Mouse (Mus musculus) lung, postnatal 0 days (tissue): ENCODE results near the gene Pnpla7.

Experiments
- CTCF ChIP-seq: IDR thresholded peaks from 2 replicates; pipeline ENCODE4 v1.5.1; 2016; ENCODE audit warnings: antibody characterized with exemption, mild to moderate bottlenecking
- EP300 ChIP-seq: IDR thresholded peaks from 2 replicates; pipeline ENCODE4 v1.6.1; 2016; ENCODE audit warnings: antibody characterized with exemption, mild to moderate bottlenecking, control low read depth

DNA sequence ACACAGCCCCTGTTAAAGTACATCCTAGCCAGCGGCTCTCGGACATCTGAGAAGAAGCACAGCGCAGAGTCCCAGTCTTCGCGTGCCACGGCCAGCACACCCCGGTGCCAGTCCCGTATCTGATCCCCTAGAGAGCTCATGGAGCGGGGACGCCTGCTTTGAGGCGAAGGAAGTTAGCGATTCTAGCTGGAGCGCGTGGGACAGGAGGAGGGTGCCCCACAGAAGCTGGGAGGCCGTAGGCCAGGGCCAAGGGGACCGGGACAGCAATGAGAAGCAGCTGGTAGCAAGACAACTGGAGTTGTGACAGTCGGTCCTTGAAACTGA lies 118.9 kb downstream of the Pnpla7 start:
- TF ChIP-seq CTCF (no peak), EP300 (no peak)
